Mouse (Mus musculus): ENCODE data around the gene Rybp.

Rybp gene

DNA sequence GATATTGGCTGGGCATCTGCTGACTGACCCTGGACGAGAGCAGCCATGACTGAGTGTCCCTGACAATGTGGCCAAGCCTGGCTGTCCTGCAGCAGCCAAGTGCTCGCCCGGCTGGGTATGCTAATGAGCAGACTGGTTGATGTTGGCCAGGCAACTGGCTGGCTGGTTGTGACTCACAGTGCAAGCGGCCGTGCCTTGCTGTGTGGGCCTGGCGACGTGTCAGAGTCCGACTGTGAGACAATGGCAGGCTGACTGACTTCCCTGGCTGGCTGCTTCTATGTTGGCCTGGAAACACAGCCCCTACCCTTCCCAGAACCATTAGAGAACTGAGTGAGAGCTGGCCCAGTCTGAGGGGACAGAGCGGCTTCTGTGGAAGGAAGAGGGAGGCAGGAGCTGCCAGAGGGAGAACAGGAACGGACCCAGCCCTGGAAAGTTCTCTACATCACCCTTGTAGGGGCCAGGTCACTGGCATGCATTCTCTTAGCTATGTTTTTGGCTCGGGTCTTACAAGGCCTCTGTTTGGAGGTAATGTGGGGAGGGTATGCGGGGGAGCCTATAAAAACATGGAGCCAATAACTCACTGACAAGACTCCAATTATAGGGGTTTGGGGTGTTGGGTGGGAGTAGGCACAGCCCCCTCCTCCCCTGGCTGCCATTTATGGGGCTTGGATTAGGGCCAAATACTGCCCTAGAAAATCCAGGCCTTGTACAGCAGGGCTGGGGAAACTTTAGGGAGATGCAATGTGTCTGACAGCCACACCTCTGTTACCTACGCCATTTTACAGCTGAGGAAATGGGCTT is 68.5 kb downstream of the Rybp start:
- DNase-seq, result peak; percentile 72

DNA sequence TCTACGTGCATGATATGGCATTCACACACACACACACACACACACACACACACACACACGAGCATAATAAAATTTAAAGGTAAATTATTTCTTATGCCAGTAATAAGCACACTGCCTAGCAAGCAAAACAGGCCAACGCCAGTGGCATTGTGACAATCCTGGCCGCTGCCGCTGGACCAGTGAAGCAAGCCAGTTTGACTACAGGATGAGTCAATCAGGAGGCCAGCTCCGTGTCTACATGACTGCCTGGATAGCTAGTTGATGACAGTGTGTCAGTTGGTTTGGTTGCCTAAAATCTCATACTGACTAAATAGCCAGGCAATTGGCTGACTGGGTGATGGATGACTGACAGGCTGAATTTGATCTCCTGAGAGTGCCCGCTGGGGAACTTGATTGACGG is 69.8 kb downstream of the Rybp start:
- no peak for DNase-seq

- no peak for DNase-seq
Observed at GRCm38 (mm10) chr6:100216945-100217344, 70.3 kb downstream of the Rybp start.

GRCm38 (mm10) chr6:100215809-100216208 is 71.5 kb downstream of the Rybp start:
- DNase-seq, result no peak

DNA sequence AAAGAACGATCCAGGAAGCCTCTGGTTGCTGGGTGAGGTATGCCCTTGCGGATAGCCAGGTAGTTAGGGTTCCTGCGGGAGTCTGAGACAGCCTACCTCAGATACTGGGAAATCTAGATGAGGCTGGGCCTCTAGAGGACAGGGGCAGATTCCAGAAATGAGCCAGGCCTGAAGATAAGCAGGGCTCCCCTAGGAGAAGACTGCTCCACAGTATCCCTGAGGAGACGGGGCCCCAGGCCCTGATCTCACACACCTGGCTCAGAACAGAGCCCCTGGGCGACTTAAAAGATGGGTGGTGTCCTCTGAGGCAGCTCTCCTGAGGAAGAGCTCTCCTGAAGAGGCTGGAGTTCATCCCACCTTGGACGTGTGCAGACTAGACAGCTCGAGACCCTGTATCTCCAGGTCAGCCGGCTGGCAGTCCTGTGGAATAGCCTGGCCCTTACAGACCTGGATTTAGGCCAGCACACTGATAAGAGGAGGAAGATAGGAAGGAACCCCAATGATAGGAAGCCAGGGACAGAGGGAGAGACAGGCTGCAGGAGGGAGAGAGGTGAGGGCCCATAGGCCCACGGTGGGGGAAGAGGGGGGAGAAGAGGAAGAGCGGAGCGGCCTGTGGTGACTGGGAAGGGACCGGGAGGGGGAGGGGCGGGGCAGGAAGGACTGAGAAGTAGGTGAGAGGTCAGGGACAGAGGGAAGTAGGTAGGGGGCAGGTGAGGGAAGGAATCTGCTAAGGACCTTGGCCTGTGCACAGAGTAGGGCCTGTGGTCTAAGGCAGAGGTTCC is 73.0 kb downstream of the Rybp start:
- no peak for DNase-seq

- no peak for DNase-seq
Observed at GRCm38 (mm10) chr6:100213596-100213995, 73.7 kb downstream of the Rybp start.

DNA sequence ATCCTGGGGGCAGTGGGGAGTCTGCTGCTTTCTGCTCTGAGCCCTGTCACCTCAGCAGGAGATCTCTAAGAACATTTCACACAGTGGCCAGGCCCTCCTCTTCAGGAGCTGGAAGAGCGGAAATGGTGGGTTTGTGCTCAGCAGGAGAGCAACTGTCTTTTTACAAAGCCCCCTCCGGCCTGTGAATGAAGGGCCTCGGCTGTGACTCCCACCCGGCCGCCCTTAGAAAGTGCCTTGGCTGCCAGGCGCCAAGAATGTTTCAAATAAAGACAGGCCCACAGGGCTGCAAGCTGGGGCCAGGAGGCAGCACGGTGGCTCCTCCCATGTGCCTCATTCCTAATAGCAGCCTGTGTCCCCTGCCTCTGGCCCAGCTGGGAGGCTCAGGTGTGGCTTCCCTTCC is 74.5 kb downstream of the Rybp start:
- no peak for DNase-seq

GRCm38 (mm10) chr6:100211646-100212045 is 75.6 kb downstream of the Rybp start:
- no peak for DNase-seq

- DNase-seq, result no peak
Observed at GRCm38 (mm10) chr6:100210517-100210916, 76.8 kb downstream of the Rybp start.

DNA sequence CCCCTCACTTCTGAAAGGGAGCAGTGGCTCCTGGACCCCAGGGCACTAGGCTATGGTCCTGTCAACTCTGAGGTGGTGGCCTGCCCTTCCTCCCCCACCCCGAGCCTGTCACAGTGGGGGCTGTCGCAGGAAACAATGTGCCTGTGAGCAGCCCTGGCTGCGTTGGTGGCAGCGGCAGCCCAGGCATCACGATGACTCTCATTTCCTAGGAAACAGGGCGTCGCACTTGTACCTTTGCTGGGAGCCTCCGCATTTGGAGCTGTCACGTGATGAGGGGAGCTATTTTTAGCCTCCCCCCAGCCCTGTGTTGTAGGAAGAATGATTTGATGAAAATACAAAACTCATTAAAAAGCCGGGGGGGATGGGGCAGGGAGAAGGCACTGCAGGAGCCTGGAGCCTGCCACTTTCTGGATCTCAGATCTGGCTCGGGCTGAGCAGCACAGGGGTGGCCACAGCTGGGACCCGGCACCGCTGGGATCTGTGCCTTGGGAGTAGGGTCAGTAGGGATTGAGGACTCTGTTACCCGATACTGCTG is 80.5 kb downstream of the Rybp start:
- no peak for DNase-seq

DNA sequence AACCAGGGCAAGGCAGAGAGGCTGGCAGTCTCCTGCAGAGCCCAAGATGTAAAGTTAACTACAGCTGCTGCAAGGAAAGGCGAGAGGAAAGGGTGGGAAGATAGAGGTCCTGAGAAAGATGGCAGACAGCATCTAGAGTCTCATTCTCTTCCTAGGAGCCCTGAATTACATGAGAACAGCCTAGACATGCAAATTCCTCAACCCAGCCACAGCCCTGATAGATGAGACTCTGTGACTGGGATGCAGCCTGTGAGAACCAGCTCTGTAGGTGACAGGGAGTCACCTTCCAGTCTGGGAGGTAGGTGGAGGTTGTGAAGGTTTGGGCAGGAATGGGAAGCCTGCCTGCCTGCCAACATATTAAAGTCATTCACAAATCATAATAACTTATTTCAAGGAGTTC is 81.0 kb downstream of the Rybp start:
- DNase-seq, result no peak

DNA sequence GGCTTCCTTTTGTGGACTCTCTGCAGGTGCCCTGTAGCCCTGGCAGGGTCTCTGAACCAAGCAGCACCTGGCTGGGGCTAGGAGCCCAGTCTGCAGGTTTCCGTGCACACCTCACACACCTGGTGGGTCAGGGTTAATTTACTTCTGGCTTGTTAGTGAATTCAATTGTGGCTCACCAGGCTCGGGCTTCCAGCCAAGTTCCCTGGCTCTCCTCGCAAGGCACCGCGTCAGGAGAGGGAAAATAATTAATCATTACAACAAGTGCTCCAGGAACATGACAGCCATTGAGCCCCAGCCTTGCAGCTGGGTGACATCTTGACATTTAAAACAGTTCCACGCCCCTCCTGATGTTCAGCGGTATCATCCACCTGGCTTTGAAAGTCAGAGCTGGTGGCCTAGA is 82.8 kb downstream of the Rybp start:
- no peak for DNase-seq

DNA sequence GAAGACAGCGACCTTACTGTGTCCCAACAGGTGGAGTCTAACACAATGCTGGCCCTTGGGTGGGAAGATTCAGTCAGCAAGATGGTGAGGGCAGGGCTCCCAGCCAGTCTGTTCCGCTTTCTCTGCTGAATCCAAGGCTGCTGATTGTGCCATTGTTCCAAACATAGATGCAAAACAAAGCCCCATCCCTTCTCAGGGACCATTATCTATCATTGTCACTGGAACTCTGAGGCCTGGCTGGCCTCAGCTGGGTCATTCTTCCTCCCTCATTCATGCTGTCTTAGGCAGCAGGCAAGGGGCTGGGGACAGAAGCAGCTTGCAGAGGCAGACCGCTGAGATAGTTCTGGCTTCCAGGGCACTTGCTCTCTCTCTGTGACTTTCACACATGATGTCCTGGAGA is 83.8 kb downstream of the Rybp start:
- DNase-seq, result no peak

DNA sequence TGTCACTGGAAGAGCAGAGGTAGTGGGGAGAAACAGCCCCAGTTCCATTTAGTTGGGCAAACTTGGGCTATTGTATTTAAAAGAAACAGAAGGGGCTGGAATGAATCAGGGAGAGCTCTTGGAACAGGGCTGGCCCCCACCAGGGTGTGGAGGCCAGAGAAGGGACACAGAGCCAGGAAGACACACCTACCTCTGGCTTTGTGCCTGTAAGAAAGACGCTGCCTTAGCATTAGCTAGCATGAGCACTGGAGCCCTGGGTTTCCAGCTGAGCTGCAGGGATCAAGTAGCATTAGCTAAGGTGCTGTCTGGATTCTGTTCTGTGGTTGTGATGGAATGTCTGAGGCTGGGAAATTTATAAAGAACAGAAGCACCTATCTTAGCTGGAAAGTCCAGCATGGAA is 85.2 kb downstream of the Rybp start:
- no peak for DNase-seq

- DNase-seq, result no peak
Observed at GRCm38 (mm10) chr6:100197102-100197501, 90.2 kb downstream of the Rybp start.

- no peak for DNase-seq
Observed at GRCm38 (mm10) chr6:100195870-100196409, 91.3 kb downstream of the Rybp start.

- no peak for DNase-seq
Observed at GRCm38 (mm10) chr6:100195091-100195490, 92.2 kb downstream of the Rybp start.

- DNase-seq, result no peak
Observed at GRCm38 (mm10) chr6:100193760-100194159, 93.5 kb downstream of the Rybp start.

DNA sequence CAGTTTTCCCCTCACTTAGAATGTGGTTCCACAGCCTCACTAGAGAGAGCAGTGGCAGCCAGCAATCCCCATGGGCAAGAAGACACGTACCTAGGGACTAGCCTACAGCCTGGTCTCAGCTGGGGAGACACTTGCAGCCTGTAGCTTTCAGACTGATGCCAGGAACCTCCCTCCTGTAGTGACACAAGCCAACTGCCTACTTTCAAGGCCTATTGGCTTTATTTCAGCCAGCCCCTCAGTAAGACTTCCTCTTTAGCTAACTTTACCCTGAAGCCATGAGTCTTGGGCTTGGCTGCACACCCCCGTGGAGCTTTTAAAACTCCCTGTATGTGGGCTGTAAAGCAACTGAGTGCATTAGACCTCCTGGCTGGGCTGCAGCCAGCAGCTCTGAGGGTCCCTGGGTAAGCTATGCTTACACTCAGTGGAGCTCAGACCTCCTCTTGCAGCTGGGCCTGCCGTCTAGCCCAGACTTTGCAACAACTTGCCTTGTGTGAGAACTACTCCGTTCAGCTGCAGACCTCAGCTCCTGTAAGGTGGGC is 94.5 kb downstream of the Rybp start:
- DNase-seq, result no peak

- DNase-seq, result no peak
Observed at GRCm38 (mm10) chr6:100190803-100191559, 96.3 kb downstream of the Rybp start.

GRCm38 (mm10) chr6:100190310-100190709 is 97.0 kb downstream of the Rybp start:
- no peak for DNase-seq

DNA sequence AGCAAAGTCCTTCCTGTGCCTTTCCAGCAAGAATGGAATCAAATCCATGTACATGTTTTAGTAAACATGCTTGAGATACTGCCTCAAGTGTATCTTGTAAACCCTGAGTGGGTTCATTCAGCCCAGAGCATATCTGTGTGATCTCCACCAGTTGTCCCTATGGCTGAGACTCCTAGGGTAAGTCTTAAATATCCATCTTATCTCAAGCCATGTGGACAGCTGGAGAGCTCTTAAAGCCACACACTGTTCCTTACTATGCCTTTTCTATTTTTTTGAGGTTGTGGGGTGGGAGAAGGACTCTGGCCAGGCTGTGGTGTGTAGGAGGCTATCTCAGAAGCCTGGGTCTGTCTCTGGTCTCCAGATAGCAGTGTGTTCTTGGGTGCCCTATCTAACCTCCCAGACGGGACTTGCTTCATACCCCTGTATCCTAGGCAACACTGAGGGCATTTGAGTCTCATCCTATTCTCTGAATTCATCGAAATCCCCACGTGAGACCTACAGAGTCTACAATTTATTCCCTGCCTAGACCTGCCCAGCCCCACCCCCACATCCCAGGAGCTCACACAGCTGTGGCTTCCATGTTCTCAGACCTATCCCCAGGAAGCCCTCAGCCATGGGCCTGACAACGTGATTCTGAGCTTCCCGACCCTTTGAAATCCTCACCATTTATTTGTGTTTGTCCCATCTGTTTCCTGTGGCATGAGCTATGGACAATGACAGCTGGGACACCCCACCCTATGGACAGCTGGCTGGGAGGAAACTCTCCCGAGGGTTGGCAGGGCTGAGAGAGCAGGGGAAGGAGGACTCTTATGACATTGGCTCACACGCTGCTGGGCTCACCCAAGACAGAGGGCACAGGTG is 98.2 kb downstream of the Rybp start:
- DNase-seq, result no peak
